Mouse (Mus musculus): Measurements from ENCODE around the gene Ciapin1. TPM values are rescaled to one million over a fixed set of nuclear protein-coding genes. Genes with fewer than 3 reads are reported as not detected.

Gene Ciapin1
- polyA plus RNA-seq, 1 experiment from 2014 or later, result 166 TPM

DNA sequence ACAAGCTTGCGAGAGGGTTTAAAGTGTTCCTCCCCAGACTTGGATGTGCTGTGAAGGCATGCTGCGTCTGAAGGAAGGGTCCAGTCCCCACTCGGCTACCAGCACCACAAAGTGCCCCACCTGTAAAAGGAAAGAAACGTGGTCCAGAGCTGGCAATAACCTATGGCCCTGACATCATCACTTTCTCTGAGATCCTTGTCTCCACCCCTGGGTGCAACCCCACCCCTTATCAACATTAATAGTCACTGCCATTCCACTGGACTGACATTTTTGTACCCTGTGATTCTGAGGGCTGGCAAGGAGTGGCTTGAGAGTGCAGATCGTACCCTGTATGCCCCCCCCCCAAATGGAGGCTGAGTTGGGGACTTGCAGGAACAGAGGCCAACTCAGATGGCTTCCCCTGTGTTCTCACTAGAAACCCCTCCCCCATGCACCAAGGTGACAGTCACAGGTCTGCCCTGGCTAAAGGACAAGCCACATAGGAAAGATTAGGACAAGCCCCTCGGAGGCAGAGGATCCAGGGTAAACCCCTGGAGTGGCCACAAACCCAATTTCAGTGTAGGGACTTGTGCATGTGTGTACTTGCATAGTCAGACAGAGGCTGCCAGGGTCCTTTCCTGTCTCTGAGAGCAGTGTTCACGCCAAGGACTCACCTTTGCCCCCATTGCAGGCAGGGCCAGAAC is 56.9 kb downstream of the Ciapin1 start:
- Histone ChIP-seq H3K36me3 (ENCODE audit: control insufficient read depth, insufficient read depth, low read length) (no peaks in the 10 kb centered on the region), H3K4me1 (ENCODE audit: control insufficient read depth, insufficient read depth, low read length) (peaks cover 10% of the 10 kb centered on the region; the same call in 1 of the 2 replicates), H3K9ac (replicated peaks; ENCODE audit: low read length) (no peak overlapping the region), H3K4me2 (ENCODE audit: low read length) (no peak overlapping the region), H3K9me3 (ENCODE audit: control insufficient read depth, low read length) (no peaks in the 10 kb centered on the region), H3K27ac (replicated peaks; ENCODE audit: low read depth, low read length) (no peak overlapping the region), H3K27me3 (ENCODE audit: control insufficient read depth, insufficient read depth, low read length) (no peaks in the 10 kb centered on the region), H3K4me3 (replicated peaks; ENCODE audit: low read depth, low read length) (no peak overlapping the region)
- 57% methylated on average over 7 of the region's 7 CpGs for WGBS
- ATAC-seq (ENCODE audit: low FRiP score, low TSS enrichment) (no peak), DNase-seq (no peak)

DNA sequence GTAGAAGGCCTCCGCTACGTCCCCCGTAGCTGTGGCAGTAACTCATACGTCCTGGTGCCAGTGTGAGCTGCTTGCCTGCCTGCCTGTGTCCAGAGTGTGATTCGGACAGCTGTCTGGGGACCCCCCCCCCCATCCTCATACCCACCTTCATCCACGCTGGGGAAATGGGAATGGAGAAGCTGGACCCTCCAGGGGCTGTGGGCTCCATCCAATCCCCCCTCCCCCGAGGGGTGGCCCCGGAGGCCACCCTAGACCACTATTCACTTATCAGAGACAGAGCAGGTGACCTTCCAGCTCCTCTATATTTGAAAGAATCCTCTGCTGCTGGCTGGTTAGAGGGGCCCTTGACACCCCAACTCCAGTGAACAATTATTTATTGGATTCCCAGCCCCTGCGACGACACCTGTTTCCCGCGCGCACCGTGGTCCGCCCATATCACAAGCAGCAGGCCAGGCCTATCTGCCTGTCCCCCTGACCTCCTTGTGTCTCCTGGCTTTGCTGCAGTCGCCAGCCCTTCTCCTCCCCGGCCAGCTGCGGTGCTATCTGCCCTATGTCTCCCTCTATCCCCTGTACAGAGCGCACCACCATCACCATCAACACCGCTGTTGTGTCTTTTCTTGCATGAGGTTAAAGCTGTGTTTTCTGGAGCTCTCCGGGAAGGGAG is 57.5 kb downstream of the Ciapin1 start:
- Histone ChIP-seq H3K9ac (replicated peaks; ENCODE audit: low read length) (no peak overlapping the region), H3K9me3 (ENCODE audit: control insufficient read depth, low read length) (no peaks in the 10 kb centered on the region), H3K36me3 (ENCODE audit: control insufficient read depth, insufficient read depth, low read length) (no peaks in the 10 kb centered on the region), H3K4me1 (ENCODE audit: control insufficient read depth, insufficient read depth, low read length) (peaks cover 10% of the 10 kb centered on the region; the same call in 1 of the 2 replicates), H3K4me3 (replicated peaks; ENCODE audit: low read depth, low read length) (no peak overlapping the region), H3K27me3 (ENCODE audit: control insufficient read depth, insufficient read depth, low read length) (no peaks in the 10 kb centered on the region), H3K27ac (replicated peaks; ENCODE audit: low read depth, low read length) (no peak overlapping the region), H3K4me2 (ENCODE audit: low read length) (no peak overlapping the region)
- 80% methylated on average over 21 of the region's 21 CpGs for WGBS
- DNase-seq (no peak), ATAC-seq (ENCODE audit: low FRiP score, low TSS enrichment) (no peak)

DNA sequence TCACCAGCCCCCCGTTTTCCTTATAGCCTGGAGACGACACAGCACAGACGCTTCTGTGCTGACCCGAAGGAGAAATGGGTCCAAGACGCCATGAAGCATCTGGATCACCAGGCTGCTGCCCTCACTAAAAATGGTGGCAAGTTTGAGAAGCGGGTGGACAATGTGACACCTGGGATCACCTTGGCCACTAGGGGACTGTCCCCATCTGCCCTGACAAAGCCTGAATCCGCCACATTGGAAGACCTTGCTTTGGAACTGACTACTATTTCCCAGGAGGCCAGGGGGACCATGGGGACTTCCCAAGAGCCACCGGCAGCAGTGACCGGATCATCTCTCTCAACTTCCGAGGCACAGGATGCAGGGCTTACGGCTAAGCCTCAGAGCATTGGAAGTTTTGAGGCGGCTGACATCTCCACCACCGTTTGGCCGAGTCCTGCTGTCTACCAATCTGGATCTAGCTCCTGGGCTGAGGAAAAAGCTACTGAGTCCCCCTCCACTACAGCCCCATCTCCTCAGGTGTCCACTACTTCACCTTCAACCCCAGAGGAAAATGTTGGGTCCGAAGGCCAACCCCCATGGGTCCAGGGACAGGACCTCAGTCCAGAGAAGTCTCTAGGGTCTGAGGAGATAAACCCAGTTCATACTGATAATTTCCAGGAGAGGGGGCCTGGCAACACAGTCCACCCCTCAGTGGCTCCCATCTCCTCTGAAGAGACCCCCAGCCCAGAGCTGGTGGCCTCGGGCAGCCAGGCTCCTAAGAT is 58.4 kb downstream of the Ciapin1 start:
- no peak overlapping the region for H3K9ac ChIP-seq (replicated peaks; ENCODE audit: low read length)
- WGBS, result 94% methylated on average over 16 of the region's 16 CpGs
- ATAC-seq (ENCODE audit: low FRiP score, low TSS enrichment), result no peak

DNA sequence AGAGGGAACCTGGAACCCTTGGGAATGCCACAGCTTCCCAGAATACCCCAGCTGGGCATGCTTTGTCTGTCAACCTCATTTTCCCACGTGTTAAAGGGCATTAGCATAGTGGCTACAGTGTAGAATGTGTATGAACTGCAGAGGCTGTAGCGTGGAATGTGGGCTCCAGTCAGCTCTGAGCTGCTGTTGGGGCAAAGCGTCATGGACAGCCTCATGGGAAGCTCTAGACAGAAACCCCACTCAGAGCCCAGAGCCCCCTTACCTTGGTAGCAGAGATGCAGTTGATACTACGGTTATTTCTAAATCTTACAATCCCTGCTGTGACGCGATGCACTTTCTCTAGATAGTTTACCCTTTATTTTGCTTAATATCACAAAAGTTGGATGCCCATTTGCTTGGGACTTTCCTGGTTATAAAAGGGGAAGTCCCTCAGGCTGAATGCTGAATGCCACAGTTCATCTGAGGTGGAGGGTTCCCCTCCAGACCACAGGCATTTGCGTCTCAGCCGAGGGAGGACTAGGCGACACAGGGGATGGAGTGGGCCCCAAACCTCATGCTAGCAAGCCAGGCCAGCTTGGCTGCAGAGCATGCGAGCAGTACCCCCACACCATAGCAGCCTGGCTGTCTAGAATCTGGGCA is 59.1 kb downstream of the Ciapin1 start:
- H3K4me3 ChIP-seq (replicated peaks; ENCODE audit: low read depth, low read length), result no peak overlapping the region
- 73% methylated on average over 10 of the region's 10 CpGs for WGBS
- DNase-seq (no peak), ATAC-seq (ENCODE audit: low FRiP score, low TSS enrichment) (no peak)
- H3K9me3 ChIP-seq (ENCODE audit: control insufficient read depth, low read length), result no peaks in the 10 kb centered on the region
- no peak overlapping the region for H3K27ac ChIP-seq (replicated peaks; ENCODE audit: low read depth, low read length)
- peaks cover 13% of the 10 kb centered on the region for H3K4me1 ChIP-seq (ENCODE audit: control insufficient read depth, insufficient read depth, low read length)
- no peaks in the 10 kb centered on the region for H3K36me3 ChIP-seq (ENCODE audit: control insufficient read depth, insufficient read depth, low read length)
- no peak overlapping the region for H3K9ac ChIP-seq (replicated peaks; ENCODE audit: low read length)
- no peaks in the 10 kb centered on the region for H3K27me3 ChIP-seq (ENCODE audit: control insufficient read depth, insufficient read depth, low read length)
- H3K4me2 ChIP-seq (ENCODE audit: low read length), result no peak overlapping the region

More for the DNA sequence above, 58.4 kb downstream of the Ciapin1 start:
- no peak overlapping the region for H3K4me3 ChIP-seq (replicated peaks; ENCODE audit: low read depth, low read length)
- no peak overlapping the region for H3K4me2 ChIP-seq (ENCODE audit: low read length)
- no peak for DNase-seq
- no peak overlapping the region for H3K27ac ChIP-seq (replicated peaks; ENCODE audit: low read depth, low read length)
- H3K4me1 ChIP-seq (ENCODE audit: control insufficient read depth, insufficient read depth, low read length), result peaks cover 10% of the 10 kb centered on the region; the same call in 1 of the 2 replicates
- no peaks in the 10 kb centered on the region for H3K27me3 ChIP-seq (ENCODE audit: control insufficient read depth, insufficient read depth, low read length)
- no peaks in the 10 kb centered on the region for H3K36me3 ChIP-seq (ENCODE audit: control insufficient read depth, insufficient read depth, low read length)
- no peaks in the 10 kb centered on the region for H3K9me3 ChIP-seq (ENCODE audit: control insufficient read depth, low read length)

DNA sequence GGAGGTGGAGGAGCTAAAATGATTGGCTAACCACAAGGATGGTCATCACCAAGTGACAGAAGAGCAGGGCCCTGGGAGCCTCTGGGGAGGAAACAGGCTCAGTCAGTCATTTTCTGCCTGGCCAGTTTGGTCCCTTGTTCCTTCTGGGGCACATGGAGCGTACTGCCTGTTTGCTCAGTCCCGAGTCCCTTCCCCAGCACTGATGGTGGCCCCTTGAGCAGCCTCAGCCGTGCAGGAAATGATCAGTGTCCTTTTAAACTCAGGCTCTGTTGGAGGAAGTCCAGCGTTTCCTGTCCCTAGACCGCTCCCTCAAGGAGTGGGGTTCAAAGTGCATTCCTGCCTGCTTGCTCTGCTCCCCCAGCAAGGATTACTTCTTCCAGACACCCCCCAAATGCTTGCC is 59.7 kb downstream of the Ciapin1 start:
- no peak overlapping the region for H3K4me3 ChIP-seq (replicated peaks; ENCODE audit: low read depth, low read length)
- H3K4me2 ChIP-seq (ENCODE audit: low read length), result no peak overlapping the region
- H3K27ac ChIP-seq (replicated peaks; ENCODE audit: low read depth, low read length), result no peak overlapping the region
- WGBS, result 84% methylated on average over 5 of the region's 5 CpGs
- no peaks in the 10 kb centered on the region for H3K9me3 ChIP-seq (ENCODE audit: control insufficient read depth, low read length)
- 0 out of 2 replicates have a peak, but pooled peaks cover under 1% of the 10 kb centered on the region for H3K27me3 ChIP-seq (ENCODE audit: control insufficient read depth, insufficient read depth, low read length)
- ATAC-seq (ENCODE audit: low FRiP score, low TSS enrichment), result no peak
- no peak for DNase-seq
- no peaks in the 10 kb centered on the region for H3K36me3 ChIP-seq (ENCODE audit: control insufficient read depth, insufficient read depth, low read length)
- peaks cover 18% of the 10 kb centered on the region for H3K4me1 ChIP-seq (ENCODE audit: control insufficient read depth, insufficient read depth, low read length)
- H3K9ac ChIP-seq (replicated peaks; ENCODE audit: low read length), result no peak overlapping the region

DNA sequence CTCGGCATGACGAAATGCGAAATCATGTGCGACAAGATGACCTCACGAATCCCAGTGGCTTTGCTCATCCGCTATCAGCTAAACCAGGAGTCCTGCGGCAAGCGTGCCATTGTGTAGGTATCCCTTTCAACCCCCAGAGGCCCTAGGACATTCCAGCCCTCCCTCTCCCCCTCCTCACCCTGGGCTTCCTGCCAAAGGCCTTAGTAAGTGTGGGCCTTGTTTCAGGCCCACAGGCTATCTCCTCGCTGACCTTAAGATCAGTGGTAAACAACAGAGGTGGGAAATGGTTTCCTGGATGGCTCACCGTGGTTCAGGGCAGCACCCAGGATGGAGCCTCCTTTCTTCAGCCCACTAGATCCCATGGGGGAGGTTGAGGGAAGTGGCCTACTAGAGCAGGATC is 60.1 kb downstream of the Ciapin1 start:
- peaks cover 22% of the 10 kb centered on the region for H3K4me1 ChIP-seq (ENCODE audit: control insufficient read depth, insufficient read depth, low read length)
- DNase-seq (peak; percentile 31), ATAC-seq (ENCODE audit: low FRiP score, low TSS enrichment) (no peak)
- H3K36me3 ChIP-seq (ENCODE audit: control insufficient read depth, insufficient read depth, low read length), result no peaks in the 10 kb centered on the region
- no peak overlapping the region for H3K27ac ChIP-seq (replicated peaks; ENCODE audit: low read depth, low read length)
- 66% methylated on average over 10 of the region's 10 CpGs for WGBS
- H3K4me3 ChIP-seq (replicated peaks; ENCODE audit: low read depth, low read length), result no peak overlapping the region
- no peak overlapping the region for H3K4me2 ChIP-seq (ENCODE audit: low read length)
- no peaks in the 10 kb centered on the region for H3K9me3 ChIP-seq (ENCODE audit: control insufficient read depth, low read length)
- peaks cover 5% of the 10 kb centered on the region; the same call in 1 of the 2 replicates for H3K27me3 ChIP-seq (ENCODE audit: control insufficient read depth, insufficient read depth, low read length)
- H3K9ac ChIP-seq (replicated peaks; ENCODE audit: low read length), result no peak overlapping the region

DNA sequence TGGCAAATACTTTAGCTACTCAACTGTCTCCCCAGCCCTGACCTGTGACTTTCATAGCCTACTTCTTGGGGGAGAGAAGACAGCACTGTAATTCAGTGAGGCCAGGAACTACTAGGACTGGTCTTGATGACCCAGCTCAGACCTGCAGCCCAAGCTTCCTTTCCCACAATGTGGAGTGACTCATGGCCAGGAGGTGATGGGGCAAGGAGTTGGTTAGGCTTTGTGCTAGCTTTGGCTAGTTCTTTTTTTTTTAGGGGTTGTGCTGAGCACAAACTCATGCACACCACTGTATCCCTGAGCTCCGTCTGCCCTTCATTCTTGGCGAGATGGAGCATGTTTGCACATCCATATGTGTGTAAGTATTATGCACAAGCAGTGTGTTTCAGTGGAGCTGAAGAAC is 61.8 kb downstream of the Ciapin1 start:
- H3K4me3 ChIP-seq (replicated peaks; ENCODE audit: low read depth, low read length), result no peak overlapping the region
- H3K36me3 ChIP-seq (ENCODE audit: control insufficient read depth, insufficient read depth, low read length), result no peaks in the 10 kb centered on the region
- WGBS, result 93% methylated on average over 2 of the region's 2 CpGs

DNA sequence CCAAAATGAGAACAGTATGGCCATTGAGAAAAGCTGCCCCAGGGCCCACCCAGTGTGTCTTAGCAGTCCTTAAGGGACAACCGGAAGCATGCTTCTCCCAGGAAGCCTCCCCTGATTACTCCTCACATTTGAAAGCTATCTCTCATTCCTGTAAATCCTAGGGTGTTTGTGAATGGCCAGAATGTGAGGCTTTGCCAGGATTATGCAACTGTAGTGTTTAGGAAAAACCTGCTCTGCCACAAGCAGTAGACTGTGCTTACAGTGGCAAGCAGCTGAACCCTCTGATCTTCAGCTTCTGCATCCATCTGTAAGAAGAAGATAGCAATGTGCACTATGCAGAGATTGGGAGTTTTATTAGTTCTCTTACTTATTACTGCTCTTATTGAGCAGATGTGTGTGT is 63.6 kb downstream of the Ciapin1 start:
- H3K9me3 ChIP-seq (ENCODE audit: control insufficient read depth, low read length), result no peaks in the 10 kb centered on the region
- no peak for ATAC-seq (ENCODE audit: low FRiP score, low TSS enrichment)
- WGBS, result 82% methylated on average over 1 of the region's 1 CpGs

More for the DNA sequence above, 61.8 kb downstream of the Ciapin1 start:
- Histone ChIP-seq H3K4me1 (ENCODE audit: control insufficient read depth, insufficient read depth, low read length) (peaks cover 32% of the 10 kb centered on the region), H3K27me3 (ENCODE audit: control insufficient read depth, insufficient read depth, low read length) (peaks cover 12% of the 10 kb centered on the region; the same call in 1 of the 2 replicates), H3K9me3 (ENCODE audit: control insufficient read depth, low read length) (no peaks in the 10 kb centered on the region), H3K27ac (replicated peaks; ENCODE audit: low read depth, low read length) (no peak overlapping the region), H3K4me2 (ENCODE audit: low read length) (no peak overlapping the region), H3K9ac (replicated peaks; ENCODE audit: low read length) (no peak overlapping the region)
- no peak for DNase-seq
- ATAC-seq (ENCODE audit: low FRiP score, low TSS enrichment), result no peak

More for the DNA sequence above, 63.6 kb downstream of the Ciapin1 start:
- H3K9ac ChIP-seq (replicated peaks; ENCODE audit: low read length), result no peak overlapping the region
- no peak overlapping the region for H3K4me3 ChIP-seq (replicated peaks; ENCODE audit: low read depth, low read length)
- no peak for DNase-seq
- H3K27me3 ChIP-seq (ENCODE audit: control insufficient read depth, insufficient read depth, low read length), result peaks cover 18% of the 10 kb centered on the region; the same call in 1 of the 2 replicates
- no peak overlapping the region for H3K4me2 ChIP-seq (ENCODE audit: low read length)
- H3K4me1 ChIP-seq (ENCODE audit: control insufficient read depth, insufficient read depth, low read length), result peaks cover 34% of the 10 kb centered on the region
- no peak overlapping the region for H3K27ac ChIP-seq (replicated peaks; ENCODE audit: low read depth, low read length)
- no peaks in the 10 kb centered on the region for H3K36me3 ChIP-seq (ENCODE audit: control insufficient read depth, insufficient read depth, low read length)
